Mouse (Mus musculus) left cerebral cortex, adult 2 months (tissue): ENCODE measurements at regions not wholly inside any gene's neighbourhood (a gene's known extent, or its start where the extent isn't known, plus 50 kb on each side); places are given as distances from the start of the nearest gene placed in this dataset.

Experiments
- DNase-seq, 2 experiments: peaks; one replicate each; pipeline ENCODE4 v3.0.0; 2021 to 2022; ENCODE audit warnings: low spot score in 2 of 2, mixed read lengths in 1 of 2; ENCODE audit errors: extremely low spot score in 1 of 2
- H3K27ac ChIP-seq: fragments of 200-600 bp; 2 replicates; pipeline ENCODE4 v1.8.1; 2022
- H3K4me3 ChIP-seq: fragments of 200-600 bp; 2 replicates; pipeline ENCODE4 v1.8.1; 2022
- CTCF ChIP-seq: fragments of 200-600 bp; IDR thresholded peaks from 2 replicates; pipeline ENCODE4 v1.8.1; 2022; ENCODE audit warnings: antibody characterized with exemption, mild to moderate bottlenecking, moderate library complexity
- intact Hi-C: fragments of 180-260 bp; cut with DNase I; formaldehyde crosslinking; loops from one replicate; pipeline ENCODE4 v1.15.1; 2025

DNA sequence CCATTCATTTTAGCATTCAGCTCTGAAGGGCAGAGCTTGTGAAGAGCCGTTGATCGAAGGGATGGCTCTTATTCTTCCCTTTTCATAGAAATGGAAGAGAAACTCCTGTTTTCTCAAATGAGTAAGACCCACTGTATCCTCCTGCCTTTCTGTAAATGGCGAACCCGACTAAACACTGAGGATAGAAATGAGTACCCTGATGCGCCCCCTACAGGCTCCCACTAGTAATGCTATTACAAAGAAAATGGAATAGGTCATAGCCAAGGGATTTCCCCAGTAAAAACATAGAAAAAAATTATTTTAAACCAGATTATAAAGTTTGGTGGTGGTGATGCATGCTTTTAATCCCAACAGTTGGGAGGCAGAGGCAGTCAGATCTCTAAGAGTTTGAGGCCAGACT lies 162.1 kb downstream of the Etnk1 start:
- intact Hi-C loops = loop anchor here (2.0 to 5.0 kb wide), 2 partner anchors 83 to 148 kb away; no protein-coding TSS in a partner anchor
- TF ChIP-seq CTCF = peak; percentile 38
- Histone ChIP-seq H3K27ac (peak overlapping the region; percentile 76; the same call in 1 of the 2 replicates), H3K4me3 (no peak overlapping the region)
- DNase-seq = no peak

DNA sequence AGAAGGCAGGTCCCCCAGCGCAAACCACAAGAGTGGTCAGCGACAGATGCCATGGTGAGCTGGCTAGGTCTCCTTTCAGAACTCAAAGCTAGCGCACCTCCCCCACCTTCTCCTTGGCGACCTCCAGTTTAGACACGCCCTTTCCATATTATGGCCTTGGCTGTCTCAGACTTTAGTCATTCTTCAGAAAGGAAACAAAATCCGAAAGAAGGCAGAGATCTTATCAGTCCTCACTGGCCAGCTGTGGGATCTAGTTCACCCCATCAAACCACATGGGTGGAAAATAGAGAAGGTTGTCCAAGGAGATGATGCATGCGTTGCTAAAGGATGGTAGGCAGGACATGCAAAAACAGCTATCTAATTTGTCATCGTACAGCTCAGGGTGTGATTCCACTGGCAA lies 166.5 kb downstream of the Etnk1 start:
- TF ChIP-seq CTCF = no peak
- DNase-seq = no peak
- intact Hi-C loops = no loop called here
- no peak overlapping the region for H3K27ac ChIP-seq
- no peak overlapping the region for H3K4me3 ChIP-seq

DNA sequence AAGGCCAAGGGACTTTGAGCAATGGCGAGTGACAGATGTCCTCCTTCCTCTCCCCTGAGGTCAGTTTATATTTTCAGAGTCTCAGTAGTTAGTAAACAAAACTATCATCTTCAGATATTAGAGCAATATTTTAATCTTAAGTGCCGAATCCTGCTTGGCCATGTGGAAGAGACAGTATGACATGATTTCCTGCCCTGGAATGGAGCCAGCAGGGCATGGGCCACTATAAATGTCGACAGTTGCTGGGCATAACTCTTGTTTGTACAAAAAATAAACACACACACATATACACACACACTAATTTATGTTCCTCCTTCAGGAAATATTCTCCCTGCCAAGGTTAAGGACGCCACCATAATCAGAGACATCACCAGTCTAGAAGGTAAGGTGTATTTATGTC lies 169.6 kb downstream of the Etnk1 start:
- intact Hi-C loops = no loop called here
- TF ChIP-seq CTCF = no peak
- Histone ChIP-seq H3K4me3 (no peak overlapping the region), H3K27ac (no peak overlapping the region)
- DNase-seq = no peak

DNA sequence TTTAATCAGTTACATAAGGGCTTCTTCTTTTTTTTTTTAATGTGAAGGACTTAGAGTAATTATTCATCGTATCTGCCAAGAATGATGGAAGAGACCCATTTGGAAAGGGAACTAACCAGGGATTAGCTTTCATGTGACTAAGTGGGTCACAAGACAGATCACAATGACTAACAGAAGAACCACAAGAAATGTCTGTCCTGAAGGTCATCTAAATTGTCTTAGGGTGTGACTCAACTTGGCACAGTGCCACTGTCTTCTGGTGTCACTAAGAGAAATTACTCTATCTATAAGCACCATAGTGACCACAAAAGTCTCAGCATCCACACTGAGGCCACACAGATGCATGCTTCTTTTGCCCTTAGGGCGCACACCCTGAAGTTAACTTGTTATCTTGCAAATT lies 182.0 kb downstream of the Etnk1 start:
- no peak overlapping the region for H3K27ac ChIP-seq
- intact Hi-C loops = no loop called here
- DNase-seq = no peak
- no peak for TF ChIP-seq CTCF
- no peak overlapping the region for H3K4me3 ChIP-seq

DNA sequence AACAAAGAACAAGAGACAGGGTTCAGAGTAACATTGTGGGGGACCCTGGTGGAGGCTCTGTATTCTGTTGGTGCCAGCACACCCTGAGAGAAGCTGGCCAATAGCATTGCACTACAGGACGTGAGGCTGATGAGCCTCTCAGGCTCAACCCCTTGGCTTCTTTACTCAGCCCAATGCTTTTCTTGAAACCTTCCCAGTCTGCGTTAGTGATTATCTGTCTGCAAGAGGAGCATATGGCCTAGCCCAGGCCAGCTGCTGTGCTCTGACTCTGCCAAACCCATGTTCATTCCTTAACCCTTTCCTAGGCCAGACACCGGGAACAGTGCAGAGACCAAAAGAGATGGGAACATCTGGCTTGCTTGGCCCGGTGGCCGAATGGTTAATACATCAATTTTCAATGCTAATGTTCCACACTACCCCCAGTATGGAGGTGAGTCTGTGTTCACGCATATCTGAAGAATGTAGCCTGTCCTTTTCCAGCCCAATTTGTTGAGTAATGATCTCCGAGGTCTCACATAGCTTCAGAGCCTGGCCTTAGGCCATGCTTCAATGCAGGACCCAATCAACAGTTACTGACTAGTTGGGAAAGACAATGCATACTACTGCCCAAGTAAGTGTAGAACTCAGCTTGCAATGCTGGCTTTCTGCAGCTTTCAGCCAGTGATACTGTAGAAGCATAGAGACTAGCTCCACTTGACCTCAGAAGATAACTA lies 192.5 kb downstream of the Etnk1 start:
- TF ChIP-seq CTCF = no peak
- intact Hi-C loops = no loop called here
- DNase-seq = no peak
- Histone ChIP-seq H3K27ac (no peak overlapping the region), H3K4me3 (no peak overlapping the region)

DNA sequence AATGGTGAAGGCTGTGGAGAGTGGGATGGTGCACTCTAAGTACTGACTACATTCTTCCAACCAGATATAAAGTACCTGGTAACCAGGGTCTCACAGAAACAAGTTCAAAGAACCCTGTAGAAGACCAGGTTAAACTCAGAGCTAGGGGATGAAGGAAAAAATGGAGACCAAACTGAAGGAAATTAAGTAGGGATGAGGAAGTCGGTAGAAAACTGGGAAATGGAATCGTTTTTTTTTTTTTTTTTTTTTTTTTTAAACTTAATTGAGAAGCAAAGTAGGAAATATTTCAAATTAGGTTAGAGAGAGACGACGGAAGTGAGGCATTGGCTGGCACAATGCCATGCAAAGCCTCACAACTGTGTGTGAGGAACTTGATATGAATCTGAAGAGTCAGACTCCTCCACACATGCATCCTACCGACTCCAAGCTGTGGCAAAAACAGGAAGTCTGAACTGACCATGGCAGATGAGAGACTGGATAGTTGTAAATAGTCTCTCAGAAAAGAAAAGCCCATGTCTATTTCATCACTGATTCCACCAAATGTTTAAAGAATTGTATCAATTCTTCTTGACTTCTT lies 194.2 kb downstream of the Etnk1 start:
- intact Hi-C loops = no loop called here
- Histone ChIP-seq H3K4me3 (no peak overlapping the region), H3K27ac (no peak overlapping the region)
- DNase-seq = no peak
- TF ChIP-seq CTCF = no peak

DNA sequence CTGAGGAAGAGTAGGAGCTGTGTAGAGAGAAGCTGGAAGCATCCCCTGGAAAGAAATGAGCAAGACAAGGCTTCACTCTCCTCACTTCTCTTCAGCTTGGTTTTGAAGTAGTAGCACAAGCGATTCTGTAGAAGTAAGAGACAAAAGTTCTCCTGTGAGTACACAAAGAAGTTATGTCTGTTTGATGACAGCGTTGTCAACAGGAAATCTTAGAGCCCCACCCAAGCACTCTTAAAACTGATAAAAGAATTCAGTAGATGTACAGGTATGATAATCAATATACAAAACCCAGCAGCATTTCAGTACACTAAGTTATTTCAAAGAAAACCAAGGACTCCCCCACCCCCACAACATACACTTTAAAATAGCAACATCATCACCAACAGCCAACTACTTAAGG lies 194.9 kb downstream of the Etnk1 start:
- H3K27ac ChIP-seq = no peak overlapping the region
- no peak overlapping the region for H3K4me3 ChIP-seq
- TF ChIP-seq CTCF = no peak
- intact Hi-C loops = no loop called here
- DNase-seq = no peak

DNA sequence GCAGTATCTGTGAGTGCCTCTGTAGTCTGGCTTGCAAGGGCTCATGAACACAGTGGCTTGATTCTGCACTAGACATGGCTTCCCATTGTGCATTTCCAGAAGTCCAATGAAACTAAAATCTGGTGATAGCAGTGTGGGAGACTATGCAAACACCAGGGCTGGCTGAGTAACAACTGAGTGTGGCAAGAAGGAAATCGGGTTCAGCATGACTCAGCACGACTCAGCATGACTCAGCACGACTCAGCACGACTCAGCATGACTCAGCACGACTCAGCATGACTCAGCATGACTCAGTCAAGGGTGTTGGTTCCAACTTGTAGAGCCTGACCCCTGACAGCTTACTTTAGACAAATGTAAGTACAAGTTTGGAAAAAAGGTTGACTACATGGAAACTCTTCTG lies 198.8 kb downstream of the Etnk1 start:
- no peak for DNase-seq
- H3K27ac ChIP-seq = no peak overlapping the region
- intact Hi-C loops = no loop called here
- no peak overlapping the region for H3K4me3 ChIP-seq
- TF ChIP-seq CTCF = no peak

DNA sequence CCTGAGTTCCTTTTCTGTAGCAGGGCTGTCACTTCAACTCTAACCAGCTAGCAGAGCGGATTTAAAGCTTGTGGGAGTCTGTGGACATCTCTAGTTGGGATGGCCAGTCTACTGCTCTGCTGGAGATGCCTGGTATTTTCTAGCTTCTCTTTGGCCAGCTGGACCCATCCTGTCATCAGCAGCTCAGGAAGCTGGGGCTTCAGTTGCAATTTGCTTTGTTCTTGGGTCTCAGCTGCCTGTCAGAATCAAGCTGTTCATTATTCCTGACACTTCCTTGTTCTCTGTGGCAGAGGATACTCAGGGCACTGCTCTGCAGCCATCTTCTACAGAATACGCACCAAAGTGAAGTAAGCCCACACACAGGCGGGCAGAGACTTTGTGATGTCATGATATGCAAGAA lies 200.8 kb downstream of the Etnk1 start:
- H3K4me3 ChIP-seq = no peak overlapping the region
- intact Hi-C loops = no loop called here
- no peak for TF ChIP-seq CTCF

DNA sequence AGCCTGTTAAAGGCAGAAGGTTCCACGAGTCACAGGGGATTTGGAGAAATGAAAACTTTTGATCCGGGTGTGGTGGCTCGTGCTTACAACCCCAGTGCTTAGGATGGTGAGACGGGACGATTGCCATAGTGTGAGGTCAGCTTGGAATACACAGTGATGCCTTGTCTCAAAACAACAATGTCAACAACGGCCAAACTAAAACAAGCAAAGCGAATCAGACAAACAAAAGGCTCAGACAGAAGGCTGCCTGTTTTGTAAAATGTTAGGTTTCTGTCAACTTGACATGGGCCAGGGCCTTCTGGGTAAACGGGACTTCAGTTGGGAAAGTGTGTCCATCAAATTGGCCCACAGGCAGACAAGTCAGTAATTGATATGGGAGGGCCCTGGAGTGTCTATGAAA lies 201.6 kb downstream of the Etnk1 start:
- DNase-seq = no peak
- Histone ChIP-seq H3K27ac (no peak overlapping the region), H3K4me3 (no peak overlapping the region)
- intact Hi-C loops = no loop called here
- no peak for TF ChIP-seq CTCF

More for the DNA sequence above, 200.8 kb downstream of the Etnk1 start:
- no peak overlapping the region for H3K27ac ChIP-seq
- DNase-seq = no peak

DNA sequence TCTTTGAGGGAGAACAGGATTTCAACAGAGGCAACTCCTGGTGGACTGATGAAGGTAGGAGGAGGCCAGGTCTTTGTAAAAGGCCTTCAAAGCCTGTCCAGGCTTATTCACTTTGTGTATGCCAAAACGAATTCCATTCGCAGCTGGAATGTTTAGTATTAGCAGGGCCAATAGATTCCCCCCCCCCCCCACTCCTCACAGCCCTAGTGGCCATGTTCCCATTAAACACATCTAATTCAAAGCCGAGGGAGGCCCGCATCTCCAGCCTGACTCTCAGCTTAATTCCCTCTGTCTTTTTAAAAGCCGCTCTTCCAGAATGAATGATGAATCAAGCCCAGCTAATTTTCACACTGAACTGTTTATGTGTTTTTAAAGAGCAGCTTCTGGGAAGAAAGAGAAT lies 205.5 kb downstream of the Etnk1 start:
- TF ChIP-seq CTCF = no peak
- intact Hi-C loops = loop anchor here (10.0 kb wide), 1 partner anchor 1592 kb away; no protein-coding TSS in a partner anchor
- no peak overlapping the region for H3K4me3 ChIP-seq
- no peak overlapping the region for H3K27ac ChIP-seq
- no peak for DNase-seq

DNA sequence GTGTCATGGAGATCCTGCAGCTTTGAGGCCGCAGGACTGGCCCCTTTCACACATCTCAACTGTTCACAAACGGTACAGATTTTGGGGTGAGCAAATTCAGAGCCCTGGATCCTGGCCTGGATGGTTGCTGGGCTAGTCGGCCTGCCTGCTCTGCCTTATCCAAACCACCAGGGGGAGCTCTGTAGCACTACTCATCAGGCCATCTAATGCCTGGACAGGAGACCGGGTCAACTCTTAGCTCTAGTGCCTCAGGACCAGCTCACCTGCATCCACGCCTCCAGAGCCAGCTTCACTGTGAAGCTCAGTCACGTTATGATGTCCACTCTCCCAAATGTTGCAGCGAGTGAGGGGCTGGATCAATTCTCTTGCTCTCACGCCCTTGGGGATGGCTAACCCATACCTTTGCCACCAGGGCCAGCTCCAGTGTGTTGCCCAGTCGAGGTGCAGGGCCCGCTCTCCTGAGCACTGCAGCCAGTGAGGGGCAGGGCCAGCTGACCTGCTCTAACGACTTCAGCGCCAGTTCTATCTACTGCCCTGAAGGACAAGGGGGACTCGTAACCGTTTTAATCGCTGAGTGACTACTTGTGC lies 206.8 kb downstream of the Etnk1 start:
- TF ChIP-seq CTCF = peak; percentile 87
- peak; percentile 31 to 70 for DNase-seq
- Histone ChIP-seq H3K4me3 (no peak overlapping the region), H3K27ac (no peak overlapping the region)
- intact Hi-C loops = loop anchor here (10.0 kb wide), 1 partner anchor 1591 kb away; no protein-coding TSS in a partner anchor
